Mouse (Mus musculus): Measurements from ENCODE around the gene Lama4.

Gene Lama4

GRCm38 (mm10) chr10:38993632-38994424 is 28.5 kb downstream of the Lama4 start:
- DNase-seq (ENCODE audit: extremely low read depth, insufficient read length, low spot score), result no peak

GRCm38 (mm10) chr10:38994719-38995450 is 29.6 kb downstream of the Lama4 start:
- no peak for DNase-seq (ENCODE audit: extremely low read depth, insufficient read length, low spot score)

GRCm38 (mm10) chr10:38995896-38996295 is 30.6 kb downstream of the Lama4 start:
- no peak for DNase-seq (ENCODE audit: extremely low read depth, insufficient read length, low spot score)

- no peak for DNase-seq (ENCODE audit: extremely low read depth, insufficient read length, low spot score)
Measured at GRCm38 (mm10) chr10:39000951-39001350, 35.6 kb downstream of the Lama4 start.

- DNase-seq (ENCODE audit: extremely low read depth, insufficient read length, low spot score), result no peak
Measured at GRCm38 (mm10) chr10:39002521-39002920, 37.2 kb downstream of the Lama4 start.

GRCm38 (mm10) chr10:39003520-39003919 is 38.2 kb downstream of the Lama4 start:
- no peak for DNase-seq (ENCODE audit: extremely low read depth, insufficient read length, low spot score)

- no peak for DNase-seq (ENCODE audit: extremely low read depth, insufficient read length, low spot score)
Measured at GRCm38 (mm10) chr10:39005494-39005893, 40.2 kb downstream of the Lama4 start.

GRCm38 (mm10) chr10:39006433-39007105 is 41.3 kb downstream of the Lama4 start:
- no peak for DNase-seq (ENCODE audit: extremely low read depth, insufficient read length, low spot score)

GRCm38 (mm10) chr10:39014836-39015235 is 49.5 kb downstream of the Lama4 start:
- DNase-seq (ENCODE audit: extremely low read depth, insufficient read length, low spot score), result no peak

- DNase-seq (ENCODE audit: extremely low read depth, insufficient read length, low spot score), result no peak
Measured at GRCm38 (mm10) chr10:39017986-39018385, 52.7 kb downstream of the Lama4 start.

GRCm38 (mm10) chr10:39018635-39019034 is 53.3 kb downstream of the Lama4 start:
- no peak for DNase-seq (ENCODE audit: extremely low read depth, insufficient read length, low spot score)

- DNase-seq (ENCODE audit: extremely low read depth, insufficient read length, low spot score), result no peak
Measured at GRCm38 (mm10) chr10:39023618-39024256, 58.4 kb downstream of the Lama4 start.

- no peak for DNase-seq (ENCODE audit: extremely low read depth, insufficient read length, low spot score)
Measured at GRCm38 (mm10) chr10:39026529-39026928, 61.2 kb downstream of the Lama4 start.

GRCm38 (mm10) chr10:39027058-39027457 is 61.7 kb downstream of the Lama4 start:
- no peak for DNase-seq (ENCODE audit: extremely low read depth, insufficient read length, low spot score)

- no peak for DNase-seq (ENCODE audit: extremely low read depth, insufficient read length, low spot score)
Measured at GRCm38 (mm10) chr10:39028403-39028802, 63.1 kb downstream of the Lama4 start.

- DNase-seq (ENCODE audit: extremely low read depth, insufficient read length, low spot score), result no peak
Measured at GRCm38 (mm10) chr10:39029297-39030147, 64.2 kb downstream of the Lama4 start.

- DNase-seq (ENCODE audit: extremely low read depth, insufficient read length, low spot score), result no peak
Measured at GRCm38 (mm10) chr10:39030148-39030685, 64.9 kb downstream of the Lama4 start.

GRCm38 (mm10) chr10:39039564-39039963 is 74.2 kb downstream of the Lama4 start:
- no peak for DNase-seq (ENCODE audit: extremely low read depth, insufficient read length, low spot score)

GRCm38 (mm10) chr10:39040026-39040425 is 74.7 kb downstream of the Lama4 start:
- DNase-seq (ENCODE audit: extremely low read depth, insufficient read length, low spot score), result no peak

- DNase-seq (ENCODE audit: extremely low read depth, insufficient read length, low spot score), result no peak
Measured at GRCm38 (mm10) chr10:39044476-39044995, 79.2 kb downstream of the Lama4 start.
